Mouse (Mus musculus): ENCODE measurements around the gene Grid1. TPM values are rescaled to one million over a fixed set of nuclear protein-coding genes. Genes with fewer than 3 reads are reported as not detected.

Gene Grid1
- total and polyA plus RNA-seq, 2 experiments from 2014 or later: 9.2 to 28.3 TPM

DNA sequence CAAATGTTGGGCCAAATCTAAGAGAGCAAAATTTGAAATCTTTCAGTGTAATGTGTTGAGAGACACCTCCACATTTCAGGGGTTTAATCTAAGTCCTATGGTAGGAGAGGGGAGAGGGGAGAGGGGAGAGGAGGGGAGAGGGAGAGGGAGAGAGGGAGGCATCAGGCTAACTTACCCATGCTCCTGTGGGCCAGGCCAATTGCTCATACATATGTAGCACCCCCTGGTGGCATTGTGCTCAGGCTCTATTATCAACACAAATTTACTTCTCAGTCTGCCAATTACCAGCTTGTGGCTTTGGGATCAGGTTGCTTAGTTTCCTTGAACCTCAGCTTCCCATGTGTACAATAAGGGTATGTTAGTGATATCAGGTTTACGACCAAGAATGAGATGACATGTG is 291.0 kb downstream of the Grid1 start:
- DNase-seq: peak; percentile 34
- ATAC-seq: peak; percentile 32; the same call in 1 of the 2 replicates
- no peaks in the 10 kb centered on the region for H3K4me1 ChIP-seq (ENCODE audit: insufficient read depth)
- no peaks in the 10 kb centered on the region for H3K27me3 ChIP-seq (ENCODE audit: insufficient read depth, low read length)
- TF ChIP-seq CTCF (IDR thresholded peaks at IDR 0.05; ENCODE audit: low read depth): peak; percentile 51
- no peak overlapping the region for H3K27ac ChIP-seq (ENCODE audit: low read depth, low read length)
- WGBS: 35% methylated on average over 1 of the region's 1 CpGs
- no peaks in the 10 kb centered on the region for H3K9me3 ChIP-seq (ENCODE audit: low read length)
- H3K36me3 ChIP-seq (ENCODE audit: insufficient read depth): no peaks in the 10 kb centered on the region
- H3K4me2 ChIP-seq (ENCODE audit: low read depth): no peak overlapping the region
- no peak overlapping the region for H3K4me3 ChIP-seq (ENCODE audit: low read depth, low read length)
- H3K9ac ChIP-seq: no peak overlapping the region

DNA sequence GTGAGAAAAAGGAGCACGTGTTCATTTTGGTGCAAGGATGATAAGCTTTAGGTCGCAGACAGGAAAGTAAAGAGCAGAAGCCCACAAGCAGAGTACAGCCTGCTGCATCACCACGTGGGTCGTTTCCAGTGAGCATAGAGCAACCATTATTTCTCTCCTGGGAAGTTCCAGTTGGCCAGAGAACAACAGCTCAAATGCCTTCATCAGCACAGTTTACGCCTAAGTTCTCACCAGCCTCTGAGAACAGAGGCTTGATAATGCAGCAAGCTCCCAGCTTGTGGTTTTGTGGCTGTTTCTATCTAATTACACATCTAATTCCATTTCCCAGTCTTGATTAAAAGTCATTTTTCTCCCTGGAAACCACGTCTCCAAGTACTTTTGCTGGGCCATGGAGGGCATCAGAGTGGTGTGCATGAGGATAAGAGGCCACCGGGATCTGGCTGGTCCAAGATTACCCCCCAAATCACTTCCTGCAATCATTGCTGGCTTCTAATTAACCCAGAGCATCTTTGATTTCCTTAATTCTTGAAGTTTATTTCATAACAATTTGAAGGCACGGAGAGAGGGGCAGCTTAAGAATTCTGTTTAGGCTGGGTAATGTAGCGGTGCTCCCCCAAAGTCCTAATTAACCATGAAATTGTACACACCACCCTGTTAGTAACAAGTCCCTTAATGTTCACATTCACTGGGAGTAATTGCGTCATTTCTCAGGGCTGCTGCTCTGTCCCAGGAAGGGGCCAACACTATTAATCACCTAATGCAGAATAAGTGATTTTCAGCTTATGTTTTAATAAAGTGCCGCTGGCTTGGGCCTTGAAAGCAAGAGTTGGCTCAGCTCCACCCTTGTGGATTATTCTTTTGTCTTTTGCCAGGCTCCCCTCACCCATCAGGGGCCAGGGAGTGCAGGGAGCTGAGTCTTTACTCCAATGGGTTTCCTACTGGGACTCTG is 292.7 kb downstream of the Grid1 start:
- no peak for TF ChIP-seq CTCF (IDR thresholded peaks at IDR 0.05; ENCODE audit: low read depth)
- no peaks in the 10 kb centered on the region for H3K27me3 ChIP-seq (ENCODE audit: insufficient read depth, low read length)
- no peak overlapping the region for H3K27ac ChIP-seq (ENCODE audit: low read depth, low read length)
- H3K4me1 ChIP-seq (ENCODE audit: insufficient read depth): no peaks in the 10 kb centered on the region
- no peaks in the 10 kb centered on the region for H3K36me3 ChIP-seq (ENCODE audit: insufficient read depth)
- H3K9me3 ChIP-seq (ENCODE audit: low read length): no peaks in the 10 kb centered on the region
- H3K9ac ChIP-seq: no peak overlapping the region
- 18% methylated on average over 11 of the region's 11 CpGs for WGBS
- H3K4me3 ChIP-seq (ENCODE audit: low read depth, low read length): no peak overlapping the region
- H3K4me2 ChIP-seq (ENCODE audit: low read depth): no peak overlapping the region
- ATAC-seq: peak; percentile 75
- peak; percentile 38 for DNase-seq

DNA sequence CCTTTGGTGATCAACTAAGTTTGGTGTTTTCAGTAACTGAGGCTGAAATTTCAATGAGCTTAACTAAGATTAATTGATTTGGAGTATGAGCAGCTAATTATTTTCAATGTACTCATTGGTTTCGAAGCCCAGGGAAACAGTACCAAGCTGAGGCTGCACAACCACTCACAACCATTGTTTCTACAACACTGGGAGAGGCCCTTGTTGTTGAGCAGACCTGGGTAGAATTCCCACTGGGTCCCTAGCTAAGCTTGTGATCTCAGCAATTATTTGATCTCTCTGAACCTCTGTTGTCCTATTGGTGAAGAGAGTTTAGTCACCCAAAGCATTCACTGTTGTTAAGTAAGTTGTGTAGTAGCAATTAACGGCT is 293.4 kb downstream of the Grid1 start:
- Histone ChIP-seq H3K4me1 (ENCODE audit: insufficient read depth) (no peaks in the 10 kb centered on the region), H3K9me3 (ENCODE audit: low read length) (no peaks in the 10 kb centered on the region), H3K27ac (ENCODE audit: low read depth, low read length) (no peak overlapping the region), H3K4me2 (ENCODE audit: low read depth) (no peak overlapping the region), H3K9ac (no peak overlapping the region), H3K4me3 (ENCODE audit: low read depth, low read length) (no peak overlapping the region), H3K36me3 (ENCODE audit: insufficient read depth) (no peaks in the 10 kb centered on the region), H3K27me3 (ENCODE audit: insufficient read depth, low read length) (no peaks in the 10 kb centered on the region)
- WGBS: 30% methylated on average over 2 of the region's 2 CpGs
- DNase-seq: no peak
- TF ChIP-seq CTCF (IDR thresholded peaks at IDR 0.05; ENCODE audit: low read depth): no peak
- no peak for ATAC-seq

DNA sequence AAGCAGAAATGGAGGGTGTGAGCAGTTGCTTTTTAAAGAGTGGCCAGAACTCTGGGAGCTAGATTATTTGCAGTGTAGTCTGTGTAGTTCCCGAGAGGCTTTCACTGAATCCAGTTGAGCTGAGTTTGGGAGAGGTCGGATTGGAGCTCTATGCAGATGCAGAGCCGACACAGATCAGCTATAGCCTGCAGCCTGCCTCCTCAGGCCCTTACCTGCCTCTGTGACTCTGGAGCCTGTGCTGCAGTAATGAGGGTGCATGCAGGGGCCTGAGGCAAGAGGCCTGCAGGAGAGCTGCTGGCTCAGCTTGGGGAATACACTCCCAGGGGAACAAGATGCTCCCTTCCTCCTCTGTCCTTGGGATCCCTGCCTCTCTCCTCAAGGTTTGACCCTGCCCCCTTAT is 296.0 kb downstream of the Grid1 start:
- H3K36me3 ChIP-seq (ENCODE audit: insufficient read depth): no peaks in the 10 kb centered on the region
- H3K9ac ChIP-seq: no peak overlapping the region
- H3K9me3 ChIP-seq (ENCODE audit: low read length): no peaks in the 10 kb centered on the region
- 71% methylated on average over 3 of the region's 3 CpGs for WGBS
- no peaks in the 10 kb centered on the region for H3K4me1 ChIP-seq (ENCODE audit: insufficient read depth)
- no peaks in the 10 kb centered on the region for H3K27me3 ChIP-seq (ENCODE audit: insufficient read depth, low read length)
- ATAC-seq (no peak), DNase-seq (no peak)
- no peak overlapping the region for H3K4me2 ChIP-seq (ENCODE audit: low read depth)
- no peak for TF ChIP-seq CTCF (IDR thresholded peaks at IDR 0.05; ENCODE audit: low read depth)
- H3K27ac ChIP-seq (ENCODE audit: low read depth, low read length): no peak overlapping the region
- H3K4me3 ChIP-seq (ENCODE audit: low read depth, low read length): no peak overlapping the region

DNA sequence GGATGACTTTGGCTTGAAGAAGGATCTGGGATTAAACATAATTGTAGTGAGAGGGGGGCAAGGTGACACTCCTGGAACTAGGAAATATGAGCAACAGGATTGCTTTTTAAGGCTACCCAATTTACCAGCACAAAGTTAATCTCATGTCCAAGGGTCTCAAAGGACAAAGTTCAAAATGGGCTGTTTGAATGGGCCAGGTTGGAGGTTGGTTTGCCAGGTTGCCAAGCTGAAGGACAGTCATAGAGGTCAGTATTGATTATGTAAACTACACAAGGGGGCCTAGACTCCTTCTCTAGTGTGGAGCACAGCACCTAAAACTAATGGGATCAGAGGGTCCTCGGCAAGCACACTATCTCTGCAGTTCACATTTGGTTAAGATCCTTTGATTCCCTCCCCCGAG is 300.2 kb downstream of the Grid1 start:
- Histone ChIP-seq H3K9me3 (ENCODE audit: low read length) (no peaks in the 10 kb centered on the region), H3K36me3 (ENCODE audit: insufficient read depth) (no peaks in the 10 kb centered on the region), H3K9ac (no peak overlapping the region), H3K4me3 (ENCODE audit: low read depth, low read length) (no peak overlapping the region), H3K4me1 (ENCODE audit: insufficient read depth) (no peaks in the 10 kb centered on the region), H3K4me2 (ENCODE audit: low read depth) (no peak overlapping the region), H3K27me3 (ENCODE audit: insufficient read depth, low read length) (no peaks in the 10 kb centered on the region), H3K27ac (ENCODE audit: low read depth, low read length) (no peak overlapping the region)
- DNase-seq (no peak), ATAC-seq (no peak)
- TF ChIP-seq CTCF (IDR thresholded peaks at IDR 0.05; ENCODE audit: low read depth): no peak
- 88% methylated on average over 2 of the region's 2 CpGs for WGBS

DNA sequence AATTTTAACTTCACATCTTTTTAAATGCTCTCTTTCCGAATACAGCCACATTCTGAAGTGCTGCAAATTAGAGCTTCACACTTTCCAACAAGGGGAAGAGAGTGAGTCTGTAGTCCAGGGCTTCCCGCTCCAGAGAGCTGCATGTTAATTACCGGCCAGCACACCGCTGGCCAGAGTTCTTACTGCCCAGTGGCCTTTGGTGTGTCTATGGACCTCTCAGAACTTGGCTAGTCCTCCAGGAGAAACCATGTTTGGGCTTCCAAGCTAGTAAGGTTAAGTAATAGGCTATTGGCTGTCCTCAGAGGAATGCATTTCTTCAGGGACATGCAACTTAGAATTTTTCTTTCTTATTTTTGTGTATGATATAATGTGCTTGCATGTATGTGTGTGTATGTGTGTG is 301.0 kb downstream of the Grid1 start:
- 87% methylated on average over 4 of the region's 4 CpGs for WGBS
- Histone ChIP-seq H3K4me1 (ENCODE audit: insufficient read depth) (no peaks in the 10 kb centered on the region), H3K4me3 (ENCODE audit: low read depth, low read length) (no peak overlapping the region), H3K4me2 (ENCODE audit: low read depth) (no peak overlapping the region), H3K9ac (no peak overlapping the region), H3K27ac (ENCODE audit: low read depth, low read length) (no peak overlapping the region), H3K27me3 (ENCODE audit: insufficient read depth, low read length) (no peaks in the 10 kb centered on the region), H3K36me3 (ENCODE audit: insufficient read depth) (no peaks in the 10 kb centered on the region), H3K9me3 (ENCODE audit: low read length) (no peaks in the 10 kb centered on the region)
- DNase-seq (no peak), ATAC-seq (no peak)
- TF ChIP-seq CTCF (IDR thresholded peaks at IDR 0.05; ENCODE audit: low read depth): no peak

DNA sequence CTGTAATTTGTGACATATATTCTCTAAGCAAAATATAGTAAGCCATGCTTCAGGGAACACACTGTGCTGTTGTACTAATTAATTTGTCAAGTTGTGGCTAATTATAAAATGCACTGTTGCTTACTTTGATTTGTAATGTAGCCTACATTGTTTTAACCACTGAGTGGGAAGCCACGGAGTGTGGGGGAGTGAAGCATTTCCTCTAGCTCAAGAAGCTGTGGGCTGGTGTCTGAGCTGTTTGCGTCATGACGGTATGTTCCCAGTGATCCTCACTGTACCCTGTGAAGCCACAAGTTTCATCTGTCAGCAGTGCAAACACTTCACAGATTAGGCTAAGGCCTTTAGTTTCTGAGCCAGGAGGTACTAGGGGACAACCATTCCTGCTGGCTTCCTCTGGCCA is 302.2 kb downstream of the Grid1 start:
- Histone ChIP-seq H3K9ac (no peak overlapping the region), H3K27me3 (ENCODE audit: insufficient read depth, low read length) (no peaks in the 10 kb centered on the region), H3K27ac (ENCODE audit: low read depth, low read length) (no peak overlapping the region), H3K9me3 (ENCODE audit: low read length) (no peaks in the 10 kb centered on the region), H3K4me2 (ENCODE audit: low read depth) (no peak overlapping the region), H3K4me3 (ENCODE audit: low read depth, low read length) (no peak overlapping the region), H3K4me1 (ENCODE audit: insufficient read depth) (no peaks in the 10 kb centered on the region), H3K36me3 (ENCODE audit: insufficient read depth) (no peaks in the 10 kb centered on the region)
- 65% methylated on average over 3 of the region's 3 CpGs for WGBS
- DNase-seq (no peak), ATAC-seq (peak; percentile 45; the same call in 1 of the 2 replicates)
- TF ChIP-seq CTCF (IDR thresholded peaks at IDR 0.05; ENCODE audit: low read depth): no peak
